Mouse (Mus musculus): ENCODE measurements around the gene 1700122O11Rik.

DNA sequence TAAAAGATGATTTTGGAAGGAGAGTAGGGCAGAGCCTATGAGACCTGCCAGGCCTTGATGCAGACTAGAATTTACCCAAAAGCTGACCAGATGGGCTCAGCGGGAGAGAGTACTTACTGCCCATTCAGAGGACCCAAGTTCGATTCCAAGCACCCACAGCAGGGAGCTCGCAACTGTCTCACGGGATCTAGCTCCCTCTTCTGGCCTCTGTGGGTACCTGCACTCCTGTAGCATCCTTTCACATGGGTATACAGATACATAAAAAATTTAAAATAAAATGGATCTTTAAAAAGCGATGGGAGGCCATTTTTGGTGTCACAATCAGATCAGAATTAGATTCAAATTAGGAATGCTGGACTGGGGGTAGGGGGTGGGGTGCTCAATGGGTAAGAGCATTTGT, 11.1 kb downstream of the 1700122O11Rik start:
- TF ChIP-seq POLR2A (IDR thresholded peaks at IDR 0.05; ENCODE audit: low read depth, low read length) (no peak), CTCF (IDR thresholded peaks at IDR 0.05; ENCODE audit: borderline replicate concordance, insufficient read depth, low read length) (no peak)

Measured in embryonic fibroblast, embryonic 13.5 days (primary cell).